Mouse (Mus musculus) left cerebral cortex, postnatal 10 days (tissue): ENCODE data around the gene Pam16. TPM values are rescaled to one million over a fixed set of nuclear protein-coding genes. Genes with fewer than 3 reads are reported as not detected.
"Not testable (repeated sequence)": the region's sequence is repeated elsewhere in the genome, so short reads cannot be mapped to it uniquely, and the experiment has no call there.

Source experiments
- DNase-seq, 2 experiments: peaks; one replicate each; pipeline ENCODE4 v3.0.0; 2021 to 2022; ENCODE audit warnings: low spot score in 2 of 2, mixed read lengths in 1 of 2; ENCODE audit errors: extremely low spot score in 1 of 2
- intact Hi-C: fragments of 180-260 bp; cut with DNase I; formaldehyde crosslinking; loops from one replicate; pipeline ENCODE4 v1.15.1; 2025
- total RNA-seq, 2 experiments: library from RNA; stranded (reverse); gene quantifications; 2 replicates each; pipeline ENCODE4 v1.2.3; 2021

The Pam16 gene
- total RNA-seq, 2 experiments from 2014 or later: 78.2 to 86.0 TPM

DNA sequence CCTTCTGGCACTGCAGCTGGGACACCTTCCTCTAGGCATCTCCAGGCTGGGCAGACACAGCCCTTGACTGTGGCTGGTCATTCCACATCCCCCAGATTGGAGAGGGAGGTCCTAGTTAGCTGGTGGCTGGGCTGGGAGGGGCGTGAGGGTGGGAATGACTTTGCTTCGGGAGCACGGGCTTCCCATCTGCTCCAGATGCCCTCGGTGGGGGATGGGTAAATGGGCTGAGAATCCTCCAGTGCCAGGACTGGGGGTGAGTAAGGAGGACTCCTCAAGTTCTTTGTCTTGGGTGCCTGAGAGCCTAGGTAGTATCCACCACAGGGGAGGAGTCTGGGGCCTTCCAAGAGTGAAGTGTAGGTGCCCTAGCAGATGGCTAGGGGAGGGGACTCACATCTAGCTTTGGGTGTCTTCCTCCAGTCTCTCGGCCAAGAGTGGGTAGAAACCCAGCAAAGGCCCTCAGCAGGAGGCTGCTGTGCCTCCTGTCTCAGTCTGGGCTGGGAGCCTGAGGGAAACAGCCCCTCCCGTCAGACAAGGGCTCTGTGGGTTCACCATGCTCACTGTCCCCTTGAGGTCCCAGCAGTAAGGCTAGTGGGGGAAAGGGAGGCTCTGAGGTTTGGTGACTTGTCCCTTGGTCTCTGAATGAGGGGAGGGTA is 25.8 kb downstream of the Pam16 start:
- DNase-seq: no peak
- intact Hi-C loops: no loop called here

DNA sequence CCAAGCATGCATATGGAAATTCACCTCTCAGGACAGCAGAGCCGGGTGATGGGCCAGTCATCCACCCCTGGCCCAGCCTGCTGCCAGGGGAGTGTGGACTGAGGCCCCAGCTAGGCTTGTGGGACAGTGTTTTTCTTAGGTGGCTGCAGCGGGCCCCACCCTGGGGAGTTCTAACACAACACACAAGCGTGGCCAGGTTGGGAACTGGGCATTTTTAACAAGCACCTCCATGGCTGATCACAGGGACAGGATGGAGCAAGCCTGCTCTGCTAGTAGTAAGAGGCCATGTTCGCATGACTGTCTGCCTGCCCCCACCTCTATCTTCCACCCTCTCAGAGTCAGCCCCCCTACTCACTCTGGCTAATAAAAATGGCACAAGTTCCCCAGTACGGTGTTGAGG is 26.7 kb downstream of the Pam16 start:
- DNase-seq: no peak

DNA sequence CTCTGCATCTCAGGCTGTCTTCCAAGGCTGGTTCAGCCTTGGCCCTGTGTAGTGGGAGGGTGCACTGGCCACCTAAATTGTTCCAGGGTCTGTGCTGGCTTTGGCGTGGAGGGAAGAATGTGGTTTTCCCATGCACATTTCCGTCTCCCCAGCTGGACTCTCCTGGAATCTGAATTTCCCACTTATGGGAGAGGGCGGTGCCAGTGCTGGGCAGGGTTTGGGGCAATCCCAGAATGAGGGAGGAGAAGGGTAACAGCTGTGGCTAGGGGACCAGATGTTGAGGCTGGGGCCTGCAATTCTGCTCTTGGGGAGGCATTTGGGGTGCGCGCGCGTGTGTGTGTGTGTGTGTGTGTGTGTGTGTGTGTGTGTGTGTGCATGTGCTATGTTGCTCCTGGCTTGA is 27.5 kb downstream of the Pam16 start:
- intact Hi-C loops: no loop called here
- peak in 1 of 2 experiments; percentile 22 for DNase-seq

More for the DNA sequence above, 26.7 kb downstream of the Pam16 start:
- intact Hi-C loops: no loop called here

DNA sequence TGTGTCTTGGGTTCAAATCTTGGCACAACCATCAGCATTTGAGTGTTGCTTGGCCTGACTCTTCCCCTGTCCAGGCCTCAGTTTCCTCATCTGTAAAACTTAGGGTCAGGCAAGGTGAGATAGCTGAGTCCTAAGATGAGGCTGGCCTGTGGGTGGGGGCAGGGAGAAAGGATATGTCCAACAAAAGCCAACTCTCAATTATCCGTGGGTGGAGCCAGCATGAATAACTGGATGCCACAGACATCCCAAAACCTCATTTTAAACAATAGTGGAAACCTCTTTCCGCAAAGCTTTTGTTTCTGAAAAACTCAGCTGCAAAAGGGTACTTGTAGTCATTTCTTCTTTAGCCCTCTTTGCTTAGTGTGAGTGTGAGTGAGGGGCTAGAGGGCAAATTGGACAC is 28.0 kb downstream of the Pam16 start:
- intact Hi-C loops: no loop called here
- DNase-seq: no peak

DNA sequence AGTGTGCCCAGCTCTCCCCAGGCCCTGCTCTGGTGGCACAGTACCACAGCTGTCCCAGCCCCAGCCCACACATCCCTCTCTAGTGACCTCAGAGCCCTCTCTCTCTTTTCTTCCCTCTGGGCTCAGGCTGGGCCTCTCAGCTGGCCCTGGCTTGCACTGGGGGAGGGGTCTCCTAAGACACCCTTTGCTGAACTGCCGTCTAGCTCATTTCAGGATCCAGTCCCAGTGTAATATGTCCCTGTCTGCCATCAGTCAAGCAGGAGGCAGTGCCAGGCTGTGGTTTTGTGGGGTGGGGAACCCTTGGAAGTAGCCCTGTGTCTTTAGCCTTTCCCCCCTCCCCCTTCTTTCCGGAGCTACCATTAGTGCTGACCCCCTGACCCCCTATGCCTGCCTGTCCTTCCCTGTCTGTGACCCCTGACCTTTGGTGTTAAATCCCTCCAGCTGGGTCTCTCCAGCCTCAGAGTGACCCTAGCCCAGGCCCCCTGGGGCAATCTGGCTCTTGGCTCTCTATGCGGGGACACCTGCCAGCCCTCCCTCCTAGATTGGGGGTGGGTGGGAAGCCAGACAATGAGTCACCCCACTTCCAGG is 28.6 kb downstream of the Pam16 start:
- DNase-seq: peak in 1 of 2 experiments; percentile 44
- intact Hi-C loops: no loop called here

DNA sequence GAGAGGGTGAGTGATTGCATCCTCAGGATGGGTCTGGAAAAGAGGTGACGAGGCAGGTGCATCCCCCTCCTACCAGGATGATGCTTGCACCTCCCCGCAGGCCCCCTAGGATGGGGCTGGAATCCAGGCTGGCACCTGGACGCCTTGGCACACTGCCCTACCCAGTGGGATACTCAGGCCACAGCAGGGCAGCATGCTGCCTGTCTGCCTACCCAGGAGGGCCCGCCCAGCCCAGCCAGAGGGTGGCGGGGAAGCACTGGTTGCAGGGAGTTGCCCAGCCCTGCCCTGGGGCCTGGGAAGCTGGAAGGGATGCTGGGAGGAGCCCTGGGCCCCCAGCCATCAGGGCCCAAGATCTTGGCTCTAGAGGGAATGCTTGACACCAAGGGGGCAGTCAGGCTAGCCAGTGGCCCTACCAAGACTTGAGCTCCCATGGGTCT is 29.2 kb downstream of the Pam16 start:
- intact Hi-C loops: no loop called here

DNA sequence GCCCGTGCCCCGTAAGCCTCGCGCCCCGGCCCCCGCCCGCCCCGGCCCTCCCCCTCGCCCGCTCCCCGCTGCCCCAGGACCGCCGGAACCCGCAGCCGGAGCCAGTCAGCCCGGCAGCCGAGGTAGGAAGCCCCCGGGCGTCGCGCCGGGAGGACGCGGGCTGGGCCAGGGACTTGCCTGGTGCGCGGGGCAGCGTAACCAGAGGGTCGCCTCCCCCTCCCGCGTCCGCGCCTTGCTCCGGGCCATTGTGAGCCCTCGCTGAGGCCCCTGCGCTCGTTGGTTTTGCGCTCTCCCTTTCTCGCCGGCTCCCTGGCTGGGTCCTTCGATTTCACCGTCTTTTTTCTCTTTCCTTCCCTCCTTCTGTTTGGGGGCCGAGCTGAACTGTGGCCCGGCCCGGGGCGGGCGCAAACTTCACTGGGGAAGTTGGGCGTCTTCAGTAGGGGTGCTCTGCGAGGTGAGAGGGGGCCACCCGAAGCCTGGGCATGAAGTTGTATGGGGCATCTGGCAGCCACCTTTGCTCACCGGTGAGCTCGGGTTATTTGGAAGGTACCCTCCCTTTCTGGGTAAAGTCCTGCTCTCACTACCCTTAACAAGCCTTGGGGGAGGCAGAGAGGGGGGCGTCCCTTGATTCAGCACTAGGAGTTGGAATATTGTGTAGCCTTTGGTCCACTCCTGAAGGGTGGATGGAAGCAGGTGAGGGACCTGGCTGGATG is 29.8 kb downstream of the Pam16 start:
- peak in 1 of 2 experiments; percentile 78 for DNase-seq
- intact Hi-C loops: no loop called here

More for the DNA sequence above, 29.2 kb downstream of the Pam16 start:
- DNase-seq: peak in 1 of 2 experiments; percentile 78

DNA sequence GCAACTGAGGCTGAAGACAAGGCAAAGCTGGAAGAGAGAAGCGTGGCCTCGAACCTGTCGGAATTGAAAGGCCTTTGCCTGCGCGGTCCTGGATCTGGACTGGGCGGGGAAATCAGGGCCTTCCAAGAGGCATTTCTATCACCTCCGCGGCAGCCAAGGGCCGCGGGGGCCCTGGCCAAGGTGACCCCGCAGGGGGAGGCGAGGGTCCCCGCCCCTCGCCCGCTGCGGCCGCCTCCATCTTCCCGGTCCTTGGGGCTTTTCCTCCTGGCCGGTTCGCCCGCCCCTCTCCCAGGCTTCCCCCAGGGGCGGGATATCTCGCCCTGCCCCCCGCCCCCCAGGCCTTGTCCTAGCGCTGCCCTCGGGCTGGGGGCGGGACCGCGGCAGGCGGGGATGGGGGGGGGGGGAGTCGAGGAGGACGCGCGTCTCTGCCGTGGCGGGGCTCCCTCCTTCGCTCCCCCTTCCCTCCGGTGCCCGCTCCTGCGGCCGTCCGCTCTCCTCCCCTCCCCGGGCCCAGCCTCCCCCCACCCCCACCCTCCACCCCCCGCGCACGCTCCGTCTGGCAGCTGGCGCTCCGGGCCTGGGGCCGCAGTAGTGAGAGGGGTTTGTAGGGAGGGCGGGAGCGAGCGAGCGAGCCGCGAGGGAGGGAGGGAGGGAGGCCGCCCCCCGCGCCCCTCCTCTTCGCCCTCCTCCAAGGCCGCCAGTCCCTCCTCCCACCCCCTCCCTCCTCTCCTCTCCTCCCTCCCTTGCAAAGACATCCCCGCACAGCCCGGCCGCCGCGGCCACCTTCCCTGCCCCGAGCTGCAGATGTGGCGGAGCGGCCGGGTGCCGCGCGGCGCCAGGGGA is 30.6 kb downstream of the Pam16 start, which contains the start of gene Glis2:
Gene Glis2, plus strand, starts transcription at position 743 of the 843 bp plus-strand sequence.
- intact Hi-C loops: no loop called here

DNA sequence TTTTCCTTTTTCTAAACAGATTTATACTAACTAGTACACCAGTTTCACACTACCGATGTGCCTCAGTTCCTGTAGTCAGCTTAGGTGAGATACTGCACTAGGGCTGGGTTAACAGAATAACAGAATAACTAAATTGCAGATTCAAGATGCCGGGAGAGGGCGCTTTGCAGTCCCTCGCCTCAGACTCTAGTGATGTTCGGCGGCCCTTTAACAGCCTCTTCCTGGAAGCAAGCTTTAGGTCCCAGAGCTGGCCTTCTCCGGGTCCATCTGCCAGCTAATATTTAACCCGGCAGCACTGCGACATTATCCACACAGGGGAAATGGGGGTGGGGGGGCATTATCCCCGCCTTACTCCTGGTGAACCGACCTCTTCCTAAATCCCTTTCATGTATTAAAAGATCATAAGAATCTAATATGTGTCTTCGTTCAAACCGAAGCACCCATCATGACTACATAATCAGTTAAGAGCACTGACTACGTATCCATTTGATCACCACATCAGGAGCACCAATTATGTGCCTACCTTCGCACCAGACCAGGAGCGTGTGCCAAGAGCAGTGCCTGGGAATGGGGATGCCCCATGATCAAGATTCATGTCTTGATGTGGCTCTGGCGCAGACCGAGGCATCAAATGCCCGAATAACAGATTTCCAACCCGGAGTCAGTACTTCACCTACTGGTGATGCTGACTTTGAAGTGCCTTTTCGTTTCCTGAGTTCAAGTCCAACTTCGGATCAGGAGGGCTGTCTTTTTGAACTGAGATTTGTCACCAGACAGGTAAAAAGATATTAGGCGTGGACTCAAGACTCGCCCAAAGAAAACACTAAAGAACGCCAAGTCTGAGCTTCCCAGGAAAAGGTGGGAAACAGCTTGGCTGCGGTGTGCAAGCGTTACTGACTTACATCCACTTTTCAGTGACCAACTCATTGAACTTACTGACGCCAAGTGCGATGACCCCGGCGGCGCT is 31.6 kb downstream of the Pam16 start:
- intact Hi-C loops: no loop called here
- DNase-seq: peak in 1 of 2 experiments; percentile 72

More for the DNA sequence above, 30.6 kb downstream of the Pam16 start, which contains the start of gene Glis2:
- DNase-seq: peak in 1 of 2 experiments; percentile 83

DNA sequence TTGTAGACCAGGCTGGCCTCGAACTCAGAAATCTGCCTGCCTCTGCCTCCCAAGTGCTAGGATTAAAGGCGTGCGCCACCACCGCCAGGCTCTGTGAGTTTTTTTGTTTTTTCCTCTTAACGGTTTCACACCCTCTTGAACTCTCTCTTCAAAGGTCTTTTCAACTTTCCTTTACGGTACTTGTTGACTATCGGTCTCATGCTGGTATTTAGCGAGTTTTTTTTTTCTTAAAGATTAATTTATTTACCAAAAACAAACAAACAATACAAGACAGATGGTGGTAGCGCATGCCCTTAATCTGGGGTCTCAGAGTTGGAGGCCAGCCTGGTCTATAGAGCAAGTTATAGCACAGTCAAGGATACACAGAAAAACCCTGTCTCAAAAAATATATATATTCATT is 34.6 kb downstream of the Pam16 start:
- intact Hi-C loops: no loop called here
- DNase-seq: no peak

DNA sequence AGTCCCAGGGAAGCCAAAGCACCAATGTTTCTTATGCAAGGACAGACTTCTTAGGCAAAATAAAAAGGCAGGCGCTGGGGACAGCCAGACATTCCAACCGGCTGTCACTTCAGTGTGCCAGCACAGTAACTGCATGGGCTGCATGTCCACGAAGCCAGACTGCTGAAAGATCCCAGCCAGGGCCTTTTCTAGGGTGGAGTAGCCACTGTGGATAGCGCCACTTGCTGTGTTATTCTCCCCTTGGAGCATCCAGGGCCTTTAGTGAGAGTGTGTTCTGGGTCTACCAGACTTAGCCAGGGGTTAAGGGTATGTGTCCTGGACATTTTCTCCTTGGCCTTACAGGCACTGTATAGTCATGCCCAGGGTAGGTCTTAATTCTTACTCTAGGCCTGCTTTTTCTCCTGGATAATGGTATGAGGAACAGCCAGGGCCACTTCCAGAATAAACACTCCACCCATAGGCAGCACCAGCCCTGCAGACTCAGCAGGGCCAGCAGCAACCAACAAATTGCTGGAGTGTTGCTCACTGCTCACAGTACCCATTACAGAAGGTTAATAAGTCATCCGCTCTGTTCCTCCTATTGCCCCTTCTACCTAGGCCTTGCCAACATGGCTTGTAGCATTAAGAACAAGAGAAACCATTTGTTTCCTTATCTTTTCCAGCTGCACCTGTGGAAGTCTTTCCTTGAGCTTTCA is 37.1 kb downstream of the Pam16 start:
- no peak for DNase-seq
- intact Hi-C loops: no loop called here

DNA sequence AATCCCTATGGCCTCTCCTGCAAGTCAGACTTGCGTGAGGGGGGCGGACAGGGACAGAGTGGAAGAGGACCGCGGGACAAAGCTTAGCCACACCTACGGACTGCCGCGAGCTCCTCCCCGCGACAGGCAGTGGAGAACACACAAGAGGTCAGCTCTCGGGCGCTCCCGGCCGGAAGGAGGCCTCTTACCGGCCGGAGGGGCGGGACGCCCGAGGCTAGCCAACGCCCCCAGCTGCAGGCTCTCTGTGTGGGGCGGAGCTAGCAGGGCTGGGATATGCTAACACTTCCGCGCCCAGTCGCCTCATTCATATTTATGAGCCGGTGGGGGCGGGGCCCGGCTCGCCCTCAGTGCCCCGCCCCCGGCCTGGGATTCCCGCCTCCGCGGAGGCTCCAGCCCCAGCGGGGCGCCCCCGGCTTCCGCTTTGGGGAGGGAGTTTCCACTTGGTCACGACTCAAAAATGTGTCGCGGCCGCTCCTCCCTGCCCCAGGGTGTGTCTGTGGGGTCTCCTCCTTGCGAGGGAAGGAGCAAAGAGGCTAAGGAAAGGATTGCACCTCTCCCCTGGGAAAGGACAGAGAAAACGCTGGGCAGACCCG is 38.2 kb downstream of the Pam16 start:
- DNase-seq: peak; percentile 82 to 98
- intact Hi-C loops: no loop called here

DNA sequence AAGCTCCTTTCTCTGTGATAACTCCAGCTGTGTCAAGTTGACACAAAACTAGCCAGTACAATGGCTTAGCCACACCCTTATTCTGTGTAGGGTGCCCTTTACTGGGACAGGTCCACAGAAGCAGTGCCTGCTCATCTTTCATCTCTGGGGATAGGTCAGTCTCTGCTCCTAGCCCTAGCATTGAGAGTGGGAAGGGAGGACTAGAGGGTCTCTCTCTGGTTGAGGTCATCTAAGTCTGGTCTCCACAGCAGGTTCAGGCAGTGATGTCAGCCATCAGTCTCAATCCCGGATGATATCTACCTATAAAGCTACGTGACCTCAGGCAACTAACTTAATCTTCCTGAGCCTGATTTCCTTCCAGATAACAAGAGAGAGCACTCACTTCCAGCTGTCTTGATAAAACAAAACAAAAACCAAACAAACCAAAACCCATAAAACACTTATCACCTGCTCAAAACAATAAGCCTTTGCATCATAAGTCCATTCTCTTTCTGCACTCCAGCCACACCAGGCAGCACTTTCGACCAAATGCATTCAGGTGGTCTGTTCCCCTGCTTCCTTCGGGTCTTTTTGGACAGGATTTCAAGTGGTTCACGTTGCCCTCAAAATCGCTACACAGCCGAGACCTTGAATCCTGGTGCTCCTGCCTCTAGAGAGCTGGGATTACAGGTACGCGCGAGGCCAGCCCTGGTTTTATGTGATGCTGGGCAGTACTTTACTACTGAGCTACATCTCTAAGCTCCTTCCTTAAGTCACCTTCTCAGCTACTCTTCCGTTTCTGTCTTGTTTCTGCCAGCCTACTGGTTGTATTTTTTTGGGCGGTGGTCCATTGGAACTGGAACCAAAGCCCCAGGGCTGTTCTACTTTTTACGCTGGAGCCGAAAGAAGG is 38.9 kb downstream of the Pam16 start:
- intact Hi-C loops: no loop called here
- no peak for DNase-seq

DNA sequence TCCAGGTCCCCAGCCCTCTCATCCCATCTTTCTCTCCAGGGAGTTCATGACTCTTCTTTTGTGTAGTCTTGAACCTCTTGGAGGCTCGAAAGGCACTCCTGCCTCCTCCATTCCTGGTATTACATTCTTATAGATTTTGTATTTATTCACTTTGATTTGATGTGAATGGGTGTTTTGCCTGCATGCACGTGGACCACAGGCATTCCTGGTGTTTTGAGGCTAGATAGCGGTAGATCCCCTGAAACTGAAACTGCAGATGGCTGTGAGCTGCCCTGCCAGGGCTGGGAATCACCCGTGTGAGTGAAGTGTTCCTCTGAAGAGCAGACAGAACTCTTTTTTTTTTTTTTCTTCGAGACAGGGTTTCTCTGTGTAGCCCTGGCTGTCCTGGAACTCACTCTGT is 40.4 kb downstream of the Pam16 start:
- no peak for DNase-seq
- intact Hi-C loops: no loop called here

DNA sequence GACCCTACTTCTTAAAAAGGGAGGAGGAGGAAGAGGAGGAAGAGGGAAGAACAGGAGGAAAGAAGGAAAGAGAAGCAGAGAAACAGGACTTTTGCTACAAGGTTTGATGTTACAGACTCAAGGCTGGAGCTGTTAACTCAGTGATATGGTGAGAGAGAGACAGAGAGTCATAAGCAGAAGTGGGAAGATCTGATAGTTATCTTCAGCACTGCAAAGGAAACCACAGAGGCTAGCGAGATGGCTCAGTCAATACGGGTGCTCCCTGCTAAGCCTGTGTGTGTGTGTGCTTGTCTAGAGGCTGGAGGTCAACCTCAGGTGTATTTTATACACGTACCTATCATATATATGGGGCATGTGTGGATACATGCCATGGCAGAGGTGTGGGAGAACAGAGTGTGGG is 41.0 kb downstream of the Pam16 start:
- no peak for DNase-seq
- intact Hi-C loops: no loop called here

DNA sequence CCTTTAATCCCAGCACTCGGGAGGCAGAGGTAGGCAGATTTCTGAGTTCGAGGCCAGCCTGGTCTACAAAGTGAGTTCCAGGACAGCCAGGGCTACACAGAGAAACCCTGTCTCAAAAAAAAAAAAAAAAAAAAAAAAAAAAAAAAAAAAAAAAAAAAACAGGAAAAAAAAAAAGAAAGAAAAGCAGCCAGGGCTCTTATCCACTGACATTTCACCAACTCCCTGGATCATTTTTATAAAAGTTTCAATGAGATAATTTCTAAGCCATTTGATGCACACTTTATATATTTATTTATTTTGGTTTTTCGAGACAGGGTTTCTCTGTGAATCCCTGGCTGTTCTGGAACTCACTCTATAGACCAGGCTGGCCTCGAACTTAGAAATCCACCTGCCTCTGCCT is 43.6 kb downstream of the Pam16 start:
- DNase-seq, intact Hi-C loops: not testable (repeated sequence)
